Mouse (Mus musculus) forebrain, embryonic 11.5 days (tissue): ENCODE measurements around the gene Nmrk2. TPM values are rescaled to one million over a fixed set of nuclear protein-coding genes. Genes with fewer than 3 reads are reported as not detected.
"Not testable (repeated sequence)": the region's sequence is repeated elsewhere in the genome, so short reads cannot be mapped to it uniquely, and the experiment has no call there.

Experiments
- ATAC-seq: fragments of 200-750 bp; cut with Nextera tagmentation; replicated peaks from 2 replicates; pipeline ENCODE4 v1.8.0; 2017; ENCODE audit warnings: moderate TSS enrichment; ENCODE audit not compliant: low FRiP score
- DNase-seq: peaks from one replicate; pipeline ENCODE4 v3.0.0-alpha.2; 2017; ENCODE audit warnings: low spot score
- H3K27ac ChIP-seq: fragments of 300-500 bp; sonication (generic); 2 replicates; pipeline ENCODE4 v1.5.1; 2014; ENCODE audit warnings: low read depth, low read length
- H3K27me3 ChIP-seq: fragments of 300-500 bp; sonication (generic); 2 replicates; pipeline ENCODE4 v1.6.1; 2014; ENCODE audit warnings: mild to moderate bottlenecking, low read length, mixed read lengths; ENCODE audit not compliant: control insufficient read depth, insufficient read depth
- H3K36me3 ChIP-seq: fragments of 300-500 bp; sonication (generic); 2 replicates; pipeline ENCODE4 v1.6.1; 2014; ENCODE audit warnings: mild to moderate bottlenecking, low read length, moderate library complexity, mixed read lengths; ENCODE audit not compliant: control insufficient read depth, insufficient read depth
- H3K4me1 ChIP-seq: fragments of 300-500 bp; sonication (generic); replicated peaks from 2 replicates; pipeline ENCODE4 v1.6.1; 2014; ENCODE audit warnings: low read length, mixed read lengths; ENCODE audit not compliant: control insufficient read depth, insufficient read depth
- H3K4me2 ChIP-seq: fragments of 300-500 bp; sonication (generic); 2 replicates; pipeline ENCODE4 v1.6.1; 2014; ENCODE audit warnings: low read depth, mild to moderate bottlenecking, low read length, moderate library complexity, mixed read lengths; ENCODE audit not compliant: severe bottlenecking
- H3K4me3 ChIP-seq: fragments of 300-500 bp; sonication (generic); 2 replicates; pipeline ENCODE4 v1.5.1; 2014; ENCODE audit warnings: low read depth, low read length
- H3K9ac ChIP-seq: fragments of 300-500 bp; sonication (generic); 2 replicates; pipeline ENCODE4 v1.6.1; 2014; ENCODE audit warnings: low read length
- H3K9me3 ChIP-seq: fragments of 300-500 bp; sonication (generic); 2 replicates; pipeline ENCODE4 v1.6.1; 2016; ENCODE audit warnings: low read length, mixed read lengths; ENCODE audit not compliant: control insufficient read depth
- WGBS: fragments of 180-500 bp; shearing (Covaris S2); extraction: QIAGEN DNeasy Blood & Tissue Kit; methylation state at CpG from one replicate; pipeline ENCODE4 v1.1.7; 2014; 5-methylcytosine and 5-hydroxymethylcytosine counted together
- polyA plus RNA-seq: library from polyadenylated mRNA; unstranded; fragments of >200 nt; fragmentation: Nextera tagmentation; extraction: Ambion mirVana; gene quantifications from 2 replicates; pipeline ENCODE4 v1.2.1, GENCODE M21; 2014

Nmrk2 gene
- polyA plus RNA-seq, 1 experiment from 2014 or later: not detected

DNA sequence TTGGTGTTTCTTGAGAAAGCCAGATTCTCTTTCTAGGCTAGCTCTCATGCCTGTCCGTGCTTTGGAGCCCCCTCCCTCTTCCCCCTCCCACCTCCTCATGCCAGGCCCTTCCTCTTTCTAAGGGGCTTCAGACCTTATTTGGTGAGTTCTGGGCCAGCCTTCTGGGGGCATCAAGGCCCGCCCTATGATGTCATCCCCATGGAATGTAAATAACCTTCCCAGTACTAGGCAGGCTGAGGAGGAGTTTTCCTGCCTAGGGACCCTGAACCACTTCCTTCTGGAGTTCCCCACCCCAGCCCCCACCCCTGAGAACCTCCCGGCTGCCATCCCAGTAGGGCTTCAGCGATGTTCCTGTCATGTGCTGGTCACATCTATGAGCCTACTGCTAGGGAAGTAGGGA, 17.1 kb downstream of the Nmrk2 start:
- Histone ChIP-seq H3K27ac (no peak overlapping the region), H3K4me1 (peaks cover 9% of the 10 kb centered on the region), H3K4me2 (no peak overlapping the region), H3K9me3 (no peaks in the 10 kb centered on the region), H3K36me3 (peaks cover 22% of the 10 kb centered on the region), H3K4me3 (no peak overlapping the region), H3K9ac (no peak overlapping the region), H3K27me3 (no peaks in the 10 kb centered on the region)
- DNase-seq (no peak), ATAC-seq (no peak)
- WGBS: 78% methylated on average over 4 of the region's 4 CpGs

DNA sequence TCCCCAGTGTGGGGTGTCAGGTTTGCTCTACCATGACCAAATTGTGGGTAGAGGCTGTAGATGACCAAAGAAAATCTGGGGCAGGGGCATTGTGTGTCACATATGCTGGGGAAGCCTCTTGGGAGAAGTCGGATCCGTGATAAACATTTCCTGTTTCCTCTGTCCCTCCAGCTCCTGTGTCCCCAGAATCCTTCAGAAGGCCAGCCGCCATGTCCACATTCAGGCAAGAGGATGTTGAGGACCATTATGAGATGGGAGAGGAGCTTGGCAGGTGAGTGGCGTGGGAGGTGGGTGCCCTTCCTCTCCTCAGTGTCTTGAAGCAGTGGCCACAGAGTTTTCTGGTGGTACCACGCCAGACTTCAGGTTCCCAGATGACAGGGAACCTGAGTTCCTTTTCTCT, 18.0 kb downstream of the Nmrk2 start, which contains the start of gene 4930442H23Rik:
TSS of gene 4930442H23Rik (minus strand) at position 45 of the 400 bp plus-strand sequence.
- Histone ChIP-seq H3K27ac (peak within 1 kb of the TSS; percentile 59), H3K4me1 (peaks cover 11% of the 10 kb centered on the region), H3K36me3 (peaks cover 32% of the 10 kb centered on the region), H3K4me2 (peak within 1 kb of the TSS; percentile 68), H3K4me3 (peak within 1 kb of the TSS; percentile 66), H3K27me3 (no peaks in the 10 kb centered on the region), H3K9ac (peak within 1 kb of the TSS; percentile 69), H3K9me3 (no peaks in the 10 kb centered on the region)
- DNase-seq: no peak
- 88% methylated on average over 5 of the region's 5 CpGs for WGBS
- ATAC-seq: no peak

DNA sequence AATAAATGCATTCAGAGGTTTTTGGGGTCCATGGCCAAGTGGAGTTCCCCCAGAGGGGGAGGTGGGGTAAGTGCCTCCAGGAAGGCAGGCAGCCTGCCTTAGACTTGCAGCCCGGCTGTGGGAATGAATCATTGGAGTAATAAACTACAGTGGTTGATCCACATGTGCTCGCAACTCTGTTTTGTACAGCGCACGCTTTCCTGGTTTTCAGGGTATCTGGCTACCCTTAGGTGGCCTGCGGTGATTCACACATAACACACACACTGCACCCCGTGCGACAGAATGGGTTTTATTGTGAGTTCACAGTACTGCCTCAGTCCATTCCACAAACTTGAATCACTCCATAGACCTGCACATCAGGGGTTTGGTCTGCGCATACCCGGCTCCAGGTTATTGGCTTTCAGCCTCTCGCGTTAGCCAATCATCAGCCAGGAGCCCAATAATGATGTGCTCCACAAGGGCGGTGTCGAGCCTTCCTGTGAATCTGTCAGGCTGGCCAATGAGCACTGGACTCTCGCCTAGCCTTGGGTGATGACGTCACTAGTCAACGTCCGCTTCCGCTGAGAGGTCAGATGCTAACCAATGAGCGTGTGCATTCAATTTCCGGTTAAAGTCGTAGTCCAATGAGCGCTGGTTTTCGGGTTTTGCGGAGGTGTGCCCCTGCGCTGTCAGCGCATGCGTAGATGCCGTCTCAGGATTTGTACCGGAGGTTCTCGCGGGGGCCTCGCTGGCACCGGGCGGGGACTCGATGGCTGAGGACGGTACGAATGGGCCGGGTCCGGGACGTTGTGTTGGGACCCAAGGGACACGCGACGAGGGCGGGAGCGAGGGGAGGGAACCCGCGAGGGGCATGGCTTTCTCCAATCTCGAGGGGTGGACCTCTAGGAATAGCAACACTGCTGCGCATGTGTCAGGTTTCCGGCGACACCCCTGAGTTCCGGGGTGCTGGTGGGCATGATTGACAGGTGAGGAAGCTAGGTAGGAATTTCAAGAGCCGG, 19.2 kb downstream of the Nmrk2 start, which contains the start of gene Dapk3:
TSS of gene Dapk3 (plus strand) at position 670 of the 998 bp plus-strand sequence.
- Histone ChIP-seq H3K9ac (peak within 1 kb of the TSS; percentile 69), H3K4me1 (peaks cover 18% of the 10 kb centered on the region), H3K4me2 (peak within 1 kb of the TSS; percentile 68), H3K36me3 (peaks cover 43% of the 10 kb centered on the region), H3K4me3 (peak within 1 kb of the TSS; percentile 66), H3K27me3 (no peaks in the 10 kb centered on the region), H3K27ac (peak within 1 kb of the TSS; percentile 59), H3K9me3 (no peaks in the 10 kb centered on the region)
- 5% methylated on average over 53 of the region's 53 CpGs for WGBS
- ATAC-seq (peak; percentile 95), DNase-seq (peak; percentile 97)

DNA sequence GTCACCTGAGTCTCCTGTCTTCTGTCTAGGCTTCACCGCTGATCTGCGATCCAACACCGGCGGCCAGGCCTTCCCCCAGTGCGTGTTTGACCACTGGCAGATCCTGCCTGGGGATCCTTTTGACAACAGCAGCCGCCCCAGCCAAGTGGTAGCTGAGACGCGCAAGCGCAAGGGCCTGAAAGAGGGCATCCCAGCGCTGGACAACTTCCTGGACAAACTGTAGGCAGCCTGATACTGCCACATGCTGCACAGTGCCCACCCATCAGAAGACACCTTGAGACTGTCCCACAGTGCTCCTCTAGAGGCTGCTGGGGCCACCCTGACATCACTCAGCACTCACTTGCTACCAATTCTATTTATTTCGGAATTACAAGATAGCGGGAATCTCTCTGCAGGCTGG, 20.0 kb downstream of the Nmrk2 start:
- H3K36me3 ChIP-seq: peaks cover 43% of the 10 kb centered on the region
- not testable (repeated sequence) for H3K27ac ChIP-seq, DNase-seq, H3K4me2 ChIP-seq, H3K4me3 ChIP-seq, H3K9me3 ChIP-seq, ATAC-seq, H3K27me3 ChIP-seq, H3K9ac ChIP-seq
- WGBS: 80% methylated on average over 12 of the region's 12 CpGs
- H3K4me1 ChIP-seq: peaks cover 21% of the 10 kb centered on the region

DNA sequence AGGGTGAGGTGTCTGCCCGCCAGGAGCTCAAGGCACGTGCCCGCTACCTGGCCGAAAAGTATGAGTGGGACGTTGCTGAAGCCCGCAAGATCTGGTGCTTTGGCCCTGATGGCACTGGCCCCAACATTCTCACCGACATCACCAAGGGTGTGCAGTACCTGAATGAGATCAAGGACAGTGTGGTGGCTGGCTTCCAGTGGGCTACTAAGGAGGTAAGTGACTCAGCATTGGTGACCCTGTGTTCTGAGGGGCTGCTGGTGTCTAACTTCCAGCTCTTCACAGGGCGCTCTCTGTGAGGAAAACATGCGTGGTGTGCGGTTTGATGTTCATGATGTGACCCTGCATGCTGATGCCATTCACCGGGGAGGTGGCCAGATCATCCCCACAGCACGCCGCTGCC, 20.9 kb downstream of the Nmrk2 start:
- Histone ChIP-seq H3K27me3 (no peaks in the 10 kb centered on the region), H3K27ac (no peak overlapping the region), H3K9me3 (no peaks in the 10 kb centered on the region), H3K4me1 (peaks cover 21% of the 10 kb centered on the region), H3K4me3 (no peak overlapping the region), H3K9ac (no peak overlapping the region), H3K4me2 (no peak overlapping the region), H3K36me3 (peaks cover 43% of the 10 kb centered on the region)
- ATAC-seq: no peak
- no peak for DNase-seq
- WGBS: 92% methylated on average over 13 of the region's 13 CpGs

DNA sequence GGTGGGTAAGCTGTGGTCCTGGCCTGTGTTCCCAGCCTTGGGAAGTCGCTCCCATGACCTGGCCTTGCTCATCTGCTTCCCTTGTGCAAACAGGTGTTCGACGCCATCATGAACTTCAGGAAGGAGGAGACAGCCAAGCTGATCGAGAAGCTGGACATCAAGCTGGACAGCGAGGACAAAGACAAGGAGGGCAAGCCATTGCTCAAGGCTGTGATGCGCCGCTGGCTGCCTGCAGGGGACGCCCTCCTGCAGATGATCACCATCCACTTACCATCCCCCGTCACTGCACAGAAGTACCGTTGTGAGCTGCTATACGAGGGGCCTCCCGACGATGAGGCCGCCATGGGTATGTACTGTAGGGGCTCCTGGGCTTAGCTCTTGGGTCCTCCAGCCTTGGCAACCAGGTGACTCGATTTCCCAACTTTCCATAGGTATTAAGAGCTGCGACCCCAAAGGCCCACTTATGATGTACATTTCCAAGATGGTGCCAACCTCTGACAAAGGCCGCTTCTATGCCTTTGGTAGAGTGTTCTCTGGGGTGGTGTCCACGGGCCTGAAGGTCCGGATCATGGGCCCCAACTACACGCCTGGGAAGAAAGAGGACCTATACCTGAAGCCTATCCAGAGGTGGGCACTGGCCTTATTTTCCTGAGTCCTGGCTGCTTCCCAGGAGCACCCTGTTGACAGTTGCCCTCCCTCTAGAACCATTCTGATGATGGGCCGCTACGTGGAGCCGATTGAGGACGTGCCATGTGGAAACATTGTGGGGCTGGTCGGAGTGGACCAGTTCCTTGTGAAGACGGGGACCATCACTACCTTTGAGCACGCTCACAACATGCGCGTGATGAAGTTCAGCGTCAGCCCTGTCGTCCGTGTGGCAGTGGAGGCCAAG, 22.2 kb downstream of the Nmrk2 start:
- Histone ChIP-seq H3K27ac (no peak overlapping the region), H3K27me3 (no peaks in the 10 kb centered on the region), H3K4me2 (no peak overlapping the region), H3K4me3 (no peak overlapping the region), H3K4me1 (peaks cover 28% of the 10 kb centered on the region), H3K9ac (no peak overlapping the region), H3K9me3 (no peaks in the 10 kb centered on the region), H3K36me3 (peaks cover 43% of the 10 kb centered on the region)
- DNase-seq (no peak), ATAC-seq (no peak)
- 90% methylated on average over 32 of the region's 32 CpGs for WGBS

DNA sequence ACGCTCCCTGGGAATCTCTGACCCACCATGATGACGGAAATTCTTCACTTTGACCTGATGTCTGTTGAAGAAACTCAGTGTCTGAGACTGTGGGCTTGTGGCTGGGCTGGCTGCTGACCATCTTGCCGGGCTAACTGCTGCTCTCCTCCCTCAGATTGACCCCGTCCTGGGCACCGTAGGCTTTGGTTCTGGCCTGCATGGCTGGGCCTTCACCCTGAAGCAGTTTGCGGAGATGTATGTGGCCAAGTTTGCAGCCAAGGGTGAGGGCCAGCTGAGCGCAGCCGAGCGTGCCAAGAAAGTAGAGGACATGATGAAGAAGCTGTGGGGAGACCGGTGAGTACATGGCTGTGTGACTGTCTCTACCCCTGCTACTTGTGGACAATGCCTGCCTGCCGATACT, 22.9 kb downstream of the Nmrk2 start:
- Histone ChIP-seq H3K4me2 (no peak overlapping the region), H3K27ac (no peak overlapping the region), H3K4me1 (peaks cover 29% of the 10 kb centered on the region), H3K9ac (no peak overlapping the region), H3K36me3 (peaks cover 43% of the 10 kb centered on the region), H3K4me3 (no peak overlapping the region), H3K9me3 (no peaks in the 10 kb centered on the region), H3K27me3 (no peaks in the 10 kb centered on the region)
- DNase-seq (no peak), ATAC-seq (no peak)
- WGBS: 91% methylated on average over 11 of the region's 11 CpGs

DNA sequence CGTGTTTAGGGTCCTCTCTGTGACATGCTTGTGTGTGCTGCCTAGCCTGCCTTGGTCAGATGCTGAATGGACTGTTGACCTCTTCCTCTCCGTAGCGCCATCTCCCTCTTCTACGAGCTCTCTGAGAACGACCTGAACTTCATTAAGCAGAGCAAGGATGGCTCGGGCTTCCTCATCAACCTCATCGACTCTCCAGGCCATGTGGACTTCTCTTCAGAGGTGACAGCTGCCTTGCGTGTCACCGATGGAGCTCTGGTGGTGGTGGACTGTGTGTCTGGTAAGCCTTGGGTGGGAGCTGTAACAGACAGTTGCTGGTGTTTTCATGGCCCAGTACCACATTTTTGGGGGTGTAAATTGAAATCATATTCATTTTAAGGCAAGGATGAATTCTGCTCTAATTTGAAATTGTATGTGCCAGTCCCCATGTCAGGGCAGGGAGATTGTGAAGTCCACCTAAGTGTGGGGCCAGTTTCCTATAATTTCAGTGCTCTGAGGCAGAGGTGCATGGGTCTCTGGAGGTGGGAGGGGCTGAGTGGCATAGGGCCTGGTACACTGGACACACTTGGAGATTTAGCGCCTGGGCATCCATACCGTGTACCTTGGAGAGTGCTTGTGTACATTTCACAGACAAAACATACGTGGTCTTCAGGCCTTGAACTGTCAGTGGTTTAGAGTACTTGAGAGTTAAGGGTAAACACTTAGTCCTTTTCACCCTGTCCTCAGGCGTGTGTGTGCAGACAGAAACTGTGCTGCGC, 23.7 kb downstream of the Nmrk2 start:
- ATAC-seq: no peak
- peaks cover 28% of the 10 kb centered on the region for H3K4me1 ChIP-seq
- H3K27ac ChIP-seq: no peak overlapping the region
- H3K27me3 ChIP-seq: no peaks in the 10 kb centered on the region
- peak overlapping the region; percentile 100 for H3K4me3 ChIP-seq
- no peak for DNase-seq
- no peaks in the 10 kb centered on the region for H3K9me3 ChIP-seq
- H3K4me2 ChIP-seq: peak overlapping the region; percentile 99
- WGBS: 73% methylated on average over 14 of the region's 14 CpGs
- peaks cover 43% of the 10 kb centered on the region for H3K36me3 ChIP-seq
- H3K9ac ChIP-seq: peak overlapping the region; percentile 98
